Mouse (Mus musculus) brain, embryonic 14.5 days (tissue): ENCODE data around the gene Plcb4. TPM values are rescaled to one million over a fixed set of nuclear protein-coding genes. Genes with fewer than 3 reads are reported as not detected.
A peak's percentile ranks its signal among the peaks of the same experiment; 100 is the strongest.
"Not testable (repeated sequence)": the region's sequence is repeated elsewhere in the genome, so short reads cannot be mapped to it uniquely, and the experiment has no call there.

Experiments used
- DNase-seq: peaks from one replicate; pipeline ENCODE4 v3.0.0-alpha.2; 2011; ENCODE audit warnings: low read depth
- CTCF ChIP-seq: fragments of 200-500 bp; IDR thresholded peaks from 2 replicates; pipeline ENCODE4 v1.5.1; 2012; ENCODE audit warnings: inconsistent platforms, mild to moderate bottlenecking, moderate library complexity, borderline replicate concordance; ENCODE audit not compliant: insufficient read depth, insufficient read length; ENCODE audit errors: extremely low read depth
- POLR2A ChIP-seq: fragments of 200-500 bp; IDR thresholded peaks from 2 replicates; pipeline ENCODE4 v1.6.1; 2012; ENCODE audit warnings: mild to moderate bottlenecking, inconsistent platforms, borderline replicate concordance; ENCODE audit not compliant: poor library complexity, insufficient read depth, insufficient read length, severe bottlenecking; ENCODE audit errors: extremely low read depth
- polyA plus RNA-seq: library from polyadenylated mRNA; depleted of rRNA; stranded (reverse); fragments of >200 nt; gene quantifications from 2 replicates; pipeline ENCODE4 v1.2.3, GENCODE M21; 2012

Gene Plcb4
- polyA plus RNA-seq, 1 experiment: 40.1 TPM

DNA sequence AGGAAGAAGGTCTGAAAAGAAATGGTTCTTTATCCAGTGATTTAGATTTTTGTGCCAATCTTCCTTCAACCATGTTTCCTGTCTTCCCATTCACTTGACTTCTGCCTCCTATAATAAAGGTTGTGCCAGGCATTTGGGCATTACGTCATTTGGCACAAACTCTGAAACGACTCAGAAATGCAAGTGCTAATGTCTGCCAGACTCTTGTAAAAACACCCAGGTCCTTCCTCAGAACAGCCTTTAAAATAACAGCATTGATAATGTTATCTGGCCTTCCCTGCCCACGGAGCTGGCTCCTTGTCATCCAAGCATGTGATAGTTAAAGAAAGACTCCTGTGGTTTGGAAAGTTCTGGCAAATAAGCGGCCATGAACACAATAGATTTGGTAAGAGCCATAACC is 229.4 kb downstream of the Plcb4 start:
- DNase-seq: no peak
- TF ChIP-seq CTCF: no peak
- TF ChIP-seq POLR2A: no peak

DNA sequence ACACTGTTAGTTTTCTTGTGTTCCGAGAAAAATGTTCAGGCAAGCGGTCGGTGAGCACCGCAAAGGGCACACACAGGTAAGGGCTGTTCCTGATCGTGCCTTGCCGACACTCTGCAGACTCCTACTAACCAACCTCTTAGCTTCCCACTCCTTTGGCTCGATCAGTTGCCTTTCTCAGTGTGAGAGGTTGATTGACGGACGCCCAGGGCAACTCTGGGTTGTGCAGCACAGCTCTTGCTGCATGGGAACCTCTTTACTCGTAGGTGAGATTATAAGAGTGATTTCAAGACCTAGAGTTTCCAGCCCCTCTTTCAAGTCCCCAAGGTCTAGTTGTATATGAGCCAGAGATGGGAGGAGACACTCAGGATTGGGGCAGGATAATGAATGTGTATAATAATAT is 230.0 kb downstream of the Plcb4 start:
- no peak for DNase-seq
- no peak for TF ChIP-seq CTCF
- TF ChIP-seq POLR2A: no peak

DNA sequence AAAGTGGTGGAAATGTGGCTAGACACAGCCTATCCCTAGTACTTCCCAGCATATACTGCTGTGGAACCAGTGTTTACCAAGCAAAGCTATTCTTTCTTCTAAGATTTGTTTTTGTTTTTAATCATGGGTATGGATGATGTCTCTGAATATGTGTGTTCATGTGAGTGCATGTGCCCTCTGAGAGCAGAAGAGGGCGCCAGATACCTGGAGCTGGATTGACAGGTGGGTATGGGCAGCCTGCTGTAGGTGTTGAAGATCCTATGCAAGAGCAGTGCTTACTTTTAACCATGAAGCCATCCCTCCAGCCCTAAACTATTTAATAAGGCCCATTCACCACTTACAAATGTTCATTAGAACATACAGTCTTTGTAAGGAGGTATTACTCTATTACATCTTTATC is 231.3 kb downstream of the Plcb4 start:
- DNase-seq: no peak

DNA sequence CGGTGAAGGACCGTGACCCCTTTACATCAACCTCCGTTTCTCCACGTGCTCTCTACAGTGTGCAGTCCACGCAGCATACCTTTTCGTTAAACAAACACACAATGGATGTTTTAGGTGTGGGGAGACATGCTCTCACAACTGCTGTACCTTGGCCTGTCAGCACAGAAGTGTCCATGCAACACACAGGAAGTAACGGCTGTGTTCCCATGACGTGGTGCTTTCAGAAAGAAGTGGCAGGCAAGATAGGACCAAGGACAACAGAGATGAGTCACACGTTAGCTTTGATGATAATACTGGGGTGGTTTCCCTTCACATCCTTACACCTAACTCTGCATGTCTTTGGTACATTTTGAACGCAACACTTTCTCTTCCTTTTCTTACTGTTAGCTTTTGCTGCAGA is 232.3 kb downstream of the Plcb4 start:
- no peak for TF ChIP-seq CTCF
- no peak for TF ChIP-seq POLR2A
- no peak for DNase-seq

More for the DNA sequence above, 231.3 kb downstream of the Plcb4 start:
- TF ChIP-seq CTCF (0 out of 2 replicates have a peak, but pooled peaks have one; percentile 9), POLR2A (no peak)

DNA sequence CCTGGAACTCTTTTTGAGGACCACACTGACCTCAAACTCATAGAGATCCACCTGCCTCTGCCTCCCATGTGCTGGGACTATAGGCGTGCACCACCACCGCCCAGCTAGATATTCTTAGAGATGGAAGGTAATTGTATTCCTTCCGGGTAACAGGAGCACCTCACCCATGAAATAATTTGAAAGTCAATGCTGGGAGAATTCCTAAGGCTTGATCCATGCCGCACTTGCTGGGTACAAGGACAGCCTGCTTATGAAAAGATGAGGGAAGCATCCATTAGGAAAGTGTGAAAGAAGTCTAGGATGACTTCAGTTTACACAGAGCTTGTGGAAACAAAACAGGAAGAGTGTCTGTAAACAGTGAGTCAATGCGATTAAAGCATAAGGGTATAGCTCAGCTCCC is 232.9 kb downstream of the Plcb4 start:
- DNase-seq: no peak
- TF ChIP-seq POLR2A: no peak
- no peak for TF ChIP-seq CTCF

DNA sequence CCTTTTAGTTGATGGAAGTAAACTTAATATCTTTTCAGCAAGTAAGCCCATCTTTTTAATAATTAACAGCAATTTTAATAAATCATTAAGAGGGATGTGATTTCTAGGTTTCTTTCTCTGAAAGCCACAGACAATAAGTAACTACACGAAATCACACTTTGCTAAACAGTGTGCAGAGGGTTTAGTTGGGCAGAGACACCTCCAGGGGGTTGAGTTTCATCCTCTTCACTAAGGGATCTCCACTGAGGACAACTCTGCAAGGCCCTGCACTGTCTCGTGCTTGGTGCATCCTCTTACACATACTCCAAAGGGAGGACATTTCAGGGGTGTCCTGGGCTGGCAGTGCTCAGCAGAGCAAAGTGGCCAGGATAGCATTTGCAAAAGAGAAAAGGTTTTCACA is 235.8 kb downstream of the Plcb4 start:
- no peak for TF ChIP-seq POLR2A
- no peak for TF ChIP-seq CTCF
- DNase-seq: no peak

DNA sequence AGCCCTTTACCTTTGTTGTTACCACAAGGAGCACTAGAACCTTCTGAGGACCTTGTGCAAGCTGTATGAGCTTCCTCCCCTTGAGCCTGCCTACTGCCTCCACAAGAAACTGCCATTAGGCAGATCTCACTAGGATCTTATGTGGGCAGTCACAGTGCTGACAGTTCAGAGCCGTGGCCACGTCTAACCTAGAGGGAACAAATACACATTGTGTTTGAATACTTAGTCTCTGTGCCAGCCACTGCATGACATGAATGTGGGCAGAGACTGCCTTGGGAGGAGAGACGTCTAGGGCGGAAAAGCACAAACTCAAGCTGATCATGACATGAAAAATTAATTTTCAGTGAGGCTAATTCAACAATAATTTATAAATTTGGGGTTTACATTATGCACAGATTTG is 239.2 kb downstream of the Plcb4 start:
- no peak for TF ChIP-seq POLR2A
- no peak for TF ChIP-seq CTCF
- no peak for DNase-seq

DNA sequence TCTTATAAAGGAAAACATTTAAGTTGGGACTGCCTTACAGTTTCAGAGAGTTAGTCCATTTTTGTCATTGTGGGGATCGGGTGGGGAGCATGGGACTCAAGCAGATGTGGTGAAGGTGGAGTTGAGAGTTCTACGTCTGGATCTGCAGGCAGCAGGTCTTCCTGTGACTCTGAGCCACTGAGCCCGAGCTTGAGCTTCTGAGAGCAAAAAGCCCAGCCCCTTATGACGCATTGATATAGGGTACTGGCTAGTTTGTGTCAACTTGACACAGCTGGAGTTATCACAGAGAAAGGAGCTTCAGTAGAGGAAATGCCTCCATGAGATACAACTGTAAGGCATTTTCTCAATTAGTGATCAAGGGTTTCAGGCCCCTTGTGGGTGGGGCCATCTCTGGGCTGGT is 241.1 kb downstream of the Plcb4 start:
- DNase-seq: not testable (repeated sequence)

DNA sequence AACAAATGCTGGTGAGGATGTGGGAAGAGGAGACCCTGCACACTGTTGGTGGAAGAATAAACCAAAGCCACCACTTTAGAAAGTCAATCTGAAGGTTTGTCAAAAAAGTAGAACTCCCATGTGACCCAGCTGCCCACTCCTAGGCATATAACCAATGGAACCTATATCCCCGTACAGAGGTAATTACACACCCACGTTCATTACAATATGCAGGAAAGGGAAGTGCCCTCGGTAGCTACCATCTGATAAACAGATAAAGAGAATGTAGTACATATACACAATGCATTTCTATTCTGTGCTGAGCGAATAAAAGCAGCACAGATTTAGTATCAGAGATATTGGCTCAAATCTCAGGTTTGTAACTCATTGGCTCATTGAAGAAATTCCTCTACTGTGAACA is 242.2 kb downstream of the Plcb4 start:
- DNase-seq: no peak
- TF ChIP-seq POLR2A (no peak), CTCF (no peak)

DNA sequence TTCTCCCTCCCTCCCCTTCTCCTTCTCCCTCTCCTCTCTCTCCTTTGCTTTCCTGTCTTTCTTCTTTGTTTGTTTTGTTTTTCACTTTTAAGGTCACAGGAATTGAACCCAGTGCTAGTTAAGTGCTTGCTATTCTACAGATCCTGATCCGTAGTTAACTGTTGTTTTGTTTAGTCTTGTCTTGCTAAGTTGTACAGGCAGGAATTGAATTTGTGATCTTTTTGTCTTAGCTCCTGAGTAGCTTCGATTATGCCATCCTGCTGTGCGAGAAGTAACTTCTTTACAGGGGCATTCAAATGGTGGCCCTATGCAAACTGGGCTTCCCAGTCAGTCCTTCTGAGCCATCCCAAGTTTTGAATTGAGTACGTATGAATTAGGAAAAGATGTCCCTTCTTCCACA is 245.5 kb downstream of the Plcb4 start:
- DNase-seq: no peak
- no peak for TF ChIP-seq CTCF
- no peak for TF ChIP-seq POLR2A

DNA sequence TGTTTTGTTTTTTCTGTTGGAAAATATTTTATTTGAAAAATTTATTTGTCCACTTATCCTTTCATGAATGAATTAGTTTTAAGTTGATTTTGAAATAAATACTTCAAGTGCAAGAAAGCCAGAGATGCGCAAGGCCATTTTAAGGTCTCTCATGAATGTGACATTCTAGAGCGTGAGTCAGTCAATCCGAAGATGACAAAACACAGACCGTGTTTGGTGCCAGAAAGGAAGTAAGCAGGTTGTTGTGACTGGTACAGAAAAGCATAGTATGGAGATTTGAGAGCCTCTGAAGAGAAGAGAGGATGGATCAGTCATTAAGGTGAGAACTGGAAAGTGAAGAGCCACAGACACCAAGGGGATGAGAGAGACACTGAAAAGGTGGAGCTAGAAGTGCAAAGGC is 246.0 kb downstream of the Plcb4 start:
- no peak for TF ChIP-seq POLR2A
- TF ChIP-seq CTCF: no peak
- no peak for DNase-seq

DNA sequence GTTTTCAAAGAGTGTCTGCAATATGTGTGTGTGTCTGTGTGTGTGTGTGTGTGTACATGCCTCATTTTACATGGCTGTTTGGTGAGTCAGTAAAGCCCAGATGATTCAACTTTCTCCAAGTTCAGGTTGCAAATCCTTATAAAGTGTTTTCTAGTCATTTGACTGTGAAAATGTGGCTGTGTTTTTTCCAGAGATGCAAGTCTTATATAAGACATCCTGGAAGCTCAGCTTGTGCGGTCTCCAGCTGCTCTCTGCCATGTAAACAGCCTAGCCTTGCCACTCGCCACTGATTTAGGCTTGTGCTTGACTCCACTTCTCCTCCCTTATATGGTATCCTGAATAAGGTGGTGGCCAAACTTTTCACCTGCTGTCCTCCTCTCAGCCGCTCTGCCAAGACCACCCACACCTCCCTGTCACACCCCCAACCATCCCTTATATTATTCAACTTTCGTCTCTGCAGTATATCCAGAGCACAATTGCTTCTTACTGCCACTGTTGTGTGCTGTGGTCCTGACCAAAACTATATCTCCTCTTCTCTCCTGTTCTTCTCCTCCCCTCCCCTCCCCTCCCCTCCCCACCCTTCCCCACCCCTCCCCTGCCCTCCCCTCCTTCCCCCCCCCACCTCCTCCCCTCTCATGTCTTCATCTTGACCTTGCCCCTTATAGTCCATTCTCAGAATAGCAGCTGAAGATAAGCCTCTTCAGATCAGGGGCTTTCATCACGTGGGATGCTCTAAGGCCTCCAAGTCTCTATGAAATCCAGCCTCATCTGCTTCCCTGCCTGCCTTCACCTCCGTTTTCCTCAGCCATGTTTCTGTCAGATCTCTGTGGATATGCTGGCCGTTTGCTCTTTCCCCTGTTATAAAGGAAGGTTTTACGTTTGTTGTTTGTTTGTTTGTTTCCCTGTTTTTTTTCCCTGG is 255.8 kb downstream of the Plcb4 start:
- TF ChIP-seq POLR2A (no peak), CTCF (no peak)
- no peak for DNase-seq
